In the genomic region with DNA sequence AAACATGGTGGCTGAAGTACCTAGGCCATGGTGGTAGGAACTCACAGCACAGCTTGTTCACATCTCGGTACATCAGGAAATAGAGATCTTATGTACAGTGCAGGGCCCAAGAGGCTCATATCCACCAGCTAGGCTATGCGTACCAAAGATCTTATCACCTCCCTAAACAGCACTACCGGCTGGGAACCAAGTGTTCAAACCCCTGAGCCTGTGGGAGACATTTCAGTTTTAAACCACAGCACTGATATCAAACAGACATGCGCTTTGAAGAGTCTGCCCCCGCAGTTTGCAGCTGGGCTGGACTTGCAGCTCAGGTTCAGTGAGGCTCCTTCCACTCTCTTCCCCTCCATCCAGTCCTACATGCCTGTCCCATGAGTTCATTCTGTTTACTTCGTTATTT, we compare ENCODE assay signal across 25 mouse cellular contexts. TPM values are rescaled to one million over a fixed set of nuclear protein-coding genes. Genes with fewer than 3 reads are reported as not detected.
DNase-seq lines count a peak whose midpoint lies in the region; TF ChIP-seq lines count a peak whose summit lies in the region.
"Had no signal": no experiment of that assay in that cellular context is flagged by ENCODE, and none has a peak within 500 bp of the region (broad histone marks: within the 10 kb centered on the region; RNA-seq: fewer than 3 reads in every experiment).

No protein-coding gene starts in this region.

- no peak for TF ChIP-seq POLR2A in MEL (IDR thresholded peaks at IDR 0.05; ENCODE audit: control insufficient read depth in 1 of 2, insufficient read depth in 1 of 2, low read depth in 1 of 2, low read length in 2 of 2, poor library complexity in 1 of 2)

- no peaks in the 10 kb centered on the region for H3K9me3 ChIP-seq in MEL (replicated peaks; ENCODE audit: insufficient read depth, low read length)
- H3K9me3 ChIP-seq: embryonic facial prominence, embryonic 13.5 days; forebrain, embryonic 10.5 days; heart, embryonic 10.5 days; hindbrain, embryonic 15.5 days; limb, embryonic 10.5 days; liver, embryonic 13.5 days had no signal

- intact Hi-C loops in gastrocnemius, adult 2 months (cut with DNase I), result no loop called here
- intact Hi-C loops in gastrocnemius, postnatal 14 days (cut with DNase I; ENCODE audit: low total_unique reads), result no loop called here

- peak; percentile 11 to 54; a peak in 3 of 4 replicates for TF ChIP-seq EP300 in MEL (IDR thresholded peaks at IDR 0.05; ENCODE audit: low read depth in 1 of 2, low read length in 2 of 2)

- no peak for TF ChIP-seq RAD21 in MEL (IDR thresholded peaks at IDR 0.05; ENCODE audit: low read depth, low read length)

- H3K27ac ChIP-seq in gastrocnemius, adult 2 months, result peak overlapping the region; percentile 80
- H3K27ac ChIP-seq in MEL (ENCODE audit: control insufficient read depth, low read depth, low read length), result no peak overlapping the region; the same call in 1 of the 2 replicates
- H3K27ac ChIP-seq: embryonic facial prominence, embryonic 13.5 days; forebrain, embryonic 10.5 days; heart, embryonic 10.5 days; hindbrain, embryonic 10.5 days; hindbrain, embryonic 15.5 days; limb, embryonic 10.5 days; limb, embryonic 15.5 days; liver, embryonic 13.5 days had no signal

- peaks cover 0 to 15% of the 10 kb centered on the region in 2 experiments; a peak in 2 of 4 replicates for H3K36me3 ChIP-seq in MEL (ENCODE audit: control insufficient read depth in 1 of 2, insufficient read depth in 2 of 2, low read length in 2 of 2)
- H3K36me3 ChIP-seq: embryonic facial prominence, embryonic 13.5 days; forebrain, embryonic 10.5 days; heart, embryonic 10.5 days; hindbrain, embryonic 10.5 days; hindbrain, embryonic 15.5 days; limb, embryonic 10.5 days; limb, embryonic 15.5 days; liver, embryonic 13.5 days had no signal

- peaks cover 4 to 38% of the 10 kb centered on the region in 2 experiments; a peak in 3 of 4 replicates for H3K4me1 ChIP-seq in MEL (ENCODE audit: control insufficient read depth in 1 of 2, insufficient read depth in 2 of 2, low read length in 2 of 2)
- H3K4me1 ChIP-seq: heart, embryonic 10.5 days; hindbrain, embryonic 15.5 days; limb, embryonic 10.5 days had no signal

- DNase-seq in gastrocnemius, adult 2 months, result no peak
- DNase-seq in gastrocnemius, postnatal 14 days, result no peak
- DNase-seq in thymus, postnatal 0 days (ENCODE audit: low spot score), result peak; percentile 42
- no peak for DNase-seq in thymus, postnatal 10 days (ENCODE audit: low spot score in 2 of 2)
- DNase-seq in MEL (ENCODE audit: low read depth, low spot score), result peak; percentile 54
- DNase-seq in thymus, postnatal 4 days, result peak; percentile 22
- DNase-seq in lung, postnatal 25 days (ENCODE audit: low spot score), result no peak
- DNase-seq: adrenal gland, postnatal 25 days; cerebellum, adult 18-20 months; cerebellum, postnatal 10 days; forebrain, postnatal 0 days; gastrocnemius, postnatal 36 days; kidney, adult 2 months; kidney, postnatal 36 days; liver, embryonic 13.5 days; lung, adult 18-20 months; midbrain, embryonic 14.5 days; right cerebral cortex, postnatal 14 days had no signal

- no peak overlapping the region for H3K9ac ChIP-seq in MEL (ENCODE audit: control insufficient read depth, low read depth, low read length, poor library complexity, severe bottlenecking)
- H3K9ac ChIP-seq: embryonic facial prominence, embryonic 13.5 days; forebrain, postnatal 0 days; hindbrain, embryonic 15.5 days; limb, embryonic 15.5 days; liver, embryonic 13.5 days had no signal

- H3K79me2 ChIP-seq in MEL (ENCODE audit: control insufficient read depth, insufficient read depth, low read length, poor library complexity), result no peaks in the 10 kb centered on the region

- no peaks in the 10 kb centered on the region; a peak in 1 of 4 replicates for H3K27me3 ChIP-seq in MEL (ENCODE audit: control insufficient read depth in 1 of 2, insufficient read depth in 2 of 2, low read length in 2 of 2)
- H3K27me3 ChIP-seq: hindbrain, embryonic 15.5 days; liver, embryonic 13.5 days had no signal

- H3K4me3 ChIP-seq in gastrocnemius, adult 2 months, result no peak overlapping the region
- no peak overlapping the region for H3K4me3 ChIP-seq in MEL (ENCODE audit: control insufficient read depth in 1 of 2, insufficient read depth in 1 of 2, low read depth in 2 of 2, low read length in 2 of 2)
- H3K4me3 ChIP-seq: embryonic facial prominence, embryonic 13.5 days; forebrain, embryonic 10.5 days; heart, embryonic 10.5 days; hindbrain, embryonic 10.5 days; hindbrain, embryonic 15.5 days; limb, embryonic 10.5 days; limb, embryonic 15.5 days; liver, embryonic 13.5 days had no signal

- TF ChIP-seq CTCF in gastrocnemius, adult 2 months (IDR thresholded peaks at IDR 0.05), result no peak
- TF ChIP-seq CTCF in MEL (IDR thresholded peaks at IDR 0.05 in 2 of 3, conservative IDR thresholded peaks at IDR 0.05 in 1 of 3; ENCODE audit: control insufficient read depth in 1 of 3, insufficient read depth in 1 of 3, low read depth in 2 of 3, low read length in 3 of 3, poor library complexity in 1 of 3, severe bottlenecking in 1 of 3), result no peak

TF ChIP-seq in MEL, 35 proteins besides CTCF, POLR2A, EP300 and RAD21:
- TF ChIP-seq NRF1 (IDR thresholded peaks at IDR 0.05; ENCODE audit: insufficient read depth, low read depth, low read length, poor library complexity, severe bottlenecking) (peak; percentile 58; the same call in 1 of the 2 replicates), ZNF384 (IDR thresholded peaks at IDR 0.05; ENCODE audit: low read depth, low read length) (no peak), TAL1 (IDR thresholded peaks at IDR 0.05; ENCODE audit: low read length) (no peak), MYC (IDR thresholded peaks at IDR 0.05; ENCODE audit: low read depth, low read length) (no peak), USF2 (IDR thresholded peaks at IDR 0.05; ENCODE audit: borderline replicate concordance in 1 of 2, insufficient read depth in 1 of 2, low read depth in 1 of 2, low read length in 2 of 2) (no peak), TCF12 (IDR thresholded peaks at IDR 0.05; ENCODE audit: low read depth, low read length) (no peak), BHLHE40 (IDR thresholded peaks at IDR 0.05; ENCODE audit: borderline replicate concordance, low read depth, low read length) (no peak), GATA1 (IDR thresholded peaks at IDR 0.05; ENCODE audit: low read depth, low read length) (peak; percentile 63; the same call in 1 of the 2 replicates), MAX (IDR thresholded peaks at IDR 0.05; ENCODE audit: low read length) (no peak), USF1 (IDR thresholded peaks at IDR 0.05; ENCODE audit: low read depth, low read length) (no peak), SMC3 (IDR thresholded peaks at IDR 0.05; ENCODE audit: low read depth, low read length) (no peak), NELFE (IDR thresholded peaks at IDR 0.05; ENCODE audit: low read depth, low read length) (no peak), ZMIZ1 (IDR thresholded peaks at IDR 0.05; ENCODE audit: low read depth, low read length) (no peak), MAFK (IDR thresholded peaks at IDR 0.05; ENCODE audit: borderline replicate concordance, low read depth, low read length) (no peak), ZKSCAN1 (IDR thresholded peaks at IDR 0.05; ENCODE audit: low read depth, low read length) (no peak), MAZ (IDR thresholded peaks at IDR 0.05; ENCODE audit: low read depth, low read length) (no peak), POLR2AphosphoS2 (IDR thresholded peaks at IDR 0.05; ENCODE audit: low read length) (no peak), ZC3H11A (IDR thresholded peaks at IDR 0.05; ENCODE audit: low read depth, low read length) (no peak), UBTF (IDR thresholded peaks at IDR 0.05; ENCODE audit: borderline replicate concordance, insufficient read depth, low read depth, low read length) (no peak), ETS1 (IDR thresholded peaks at IDR 0.05; ENCODE audit: low read depth, low read length) (peak; percentile 25; the same call in 1 of the 2 replicates)

RNA-seq across cellular contexts. Expression of gene Ampd3, which starts 58.4 kb away (rescaled TPM):
- 10 to 100 TPM in 1 of 2 experiments, 1 to 10 TPM in 1; 7.6 to 16.6 TPM for total RNA-seq in gastrocnemius, adult 2 months (2021)
- total RNA-seq in gastrocnemius, postnatal 14 days (2021), result 1 to 10 TPM; 6.6 to 7.7 TPM
- polyA plus RNA-seq in thymus, postnatal 0 days (2015; fragmentation: Nextera tagmentation; extraction: Ambion mirVana), result 5.6 and 6.2 TPM in 2 replicates
- 11.7 and 14.8 TPM in 2 replicates for total RNA-seq in MEL (2012; rRNA removed)
- polyA plus RNA-seq in MEL (2012; ENCODE audit: insufficient read depth in 1 of 2, insufficient read length in 2 of 2, low read depth in 1 of 2, low replicate concordance in 2 of 2, missing spikeins in 1 of 2), result 10 to 100 TPM in 1 of 2 experiments, not detected in 1; 22.3 TPM

Comparison
In these comparisons a context has a peak if more than half of its experiments do, and no peak if none do; other contexts are left out.
1. DNase-seq: peak in thymus, postnatal 0 days (single experiment), MEL (single experiment) and thymus, postnatal 4 days (single experiment); none in gastrocnemius, adult 2 months (single experiment), gastrocnemius, postnatal 14 days (single experiment), thymus, postnatal 10 days (0 of 2) and lung, postnatal 25 days (single experiment).